Mouse (Mus musculus) thymus, postnatal 14 days (tissue): ENCODE results near the gene Olfr617.
"Not testable (repeated sequence)": the region's sequence is repeated elsewhere in the genome, so short reads cannot be mapped to it uniquely, and the experiment has no call there.

Experiments
- DNase-seq: peaks from one replicate; pipeline ENCODE4 v3.0.0; 2021

Olfr617 gene

GRCm38 (mm10) chr7:103572761-103573160, at the start of gene Olfr617:
TSS of gene Olfr617 (plus strand) at chr7:103573061.
- DNase-seq: no peak

DNA sequence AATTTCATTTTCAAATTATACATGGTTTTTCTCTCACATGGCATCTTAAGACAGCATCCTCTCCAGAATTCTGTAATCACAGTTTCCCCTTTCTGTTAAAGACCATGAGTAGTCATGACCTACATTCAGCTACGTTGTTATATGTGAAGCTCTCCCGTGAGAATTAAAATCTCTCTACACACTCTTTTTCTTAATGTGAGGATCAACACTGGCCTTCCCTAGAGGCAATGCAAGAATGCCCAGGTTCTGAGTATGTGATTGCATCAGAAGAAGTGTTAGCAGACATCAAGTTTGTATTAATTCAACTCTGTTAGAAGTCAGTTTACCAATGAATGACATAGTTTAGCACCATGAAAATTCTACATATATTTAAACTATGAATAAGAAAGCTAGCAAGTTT, 30.2 kb upstream of the Olfr617 start, which contains the start of gene Olfr612:
Olfr612 (minus strand) TSS at position 101 of the 400 bp plus-strand sequence.
- DNase-seq: not testable (repeated sequence)

DNA sequence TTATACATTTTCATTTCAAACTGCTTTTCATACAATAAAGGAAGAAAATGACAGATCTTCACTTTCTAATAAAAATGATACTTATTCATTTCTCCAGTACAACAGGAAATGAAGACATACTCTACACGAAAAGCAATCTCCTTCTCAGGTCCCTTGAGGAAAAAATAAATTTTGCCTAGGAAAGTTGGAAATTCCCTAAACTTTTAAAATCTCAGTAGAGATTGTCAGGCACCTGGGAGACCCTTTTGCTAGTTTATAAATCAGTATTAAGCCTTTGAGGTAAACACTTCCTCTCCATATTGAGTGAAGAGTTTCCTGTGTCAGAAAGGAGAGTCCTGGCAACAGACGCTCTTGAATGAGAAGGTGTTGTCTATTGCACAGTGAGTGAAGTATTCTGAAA, 25.1 kb upstream of the Olfr617 start, which contains the start of gene Olfr613:
Olfr613 (plus strand) TSS at position 301 of the 400 bp plus-strand sequence.
- no peak for DNase-seq

DNA sequence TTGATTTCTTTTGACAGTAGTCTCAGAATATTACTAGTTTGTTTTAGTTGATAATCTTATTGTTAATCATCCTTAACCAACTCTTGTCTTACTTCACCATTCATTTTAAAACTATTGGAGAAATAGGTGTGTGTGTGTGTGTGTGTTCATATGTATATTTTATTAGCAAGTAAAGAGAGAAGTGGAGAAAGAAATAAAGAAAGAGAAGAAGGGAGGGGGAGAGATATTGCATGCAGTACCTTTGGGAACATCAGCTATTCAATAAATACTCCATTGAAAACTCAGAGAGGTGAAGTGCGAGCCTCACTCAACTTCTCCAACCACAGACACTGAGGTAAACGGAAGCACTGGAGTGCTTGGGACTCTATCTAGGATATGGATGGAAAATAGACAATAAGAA, 17.1 kb upstream of the Olfr617 start, which contains the start of gene Olfr615:
Olfr615 (plus strand) TSS at position 301 of the 400 bp plus-strand sequence.
- DNase-seq: no peak

GRCm38 (mm10) chr7:103569043-103569442, 3.8 kb upstream of the Olfr617 start, which contains the start of gene Olfr616:
TSS of gene Olfr616 (minus strand) at chr7:103569143.
- no peak for DNase-seq

GRCm38 (mm10) chr7:103589803-103590202, 16.9 kb downstream of the Olfr617 start, which contains the start of gene Olfr618:
TSS of gene Olfr618 (plus strand) at chr7:103590103.
- no peak for DNase-seq

GRCm38 (mm10) chr7:103600275-103600674, 27.4 kb downstream of the Olfr617 start, which contains the start of gene Olfr619:
TSS of gene Olfr619 (plus strand) at chr7:103600575.
- no peak for DNase-seq

DNA sequence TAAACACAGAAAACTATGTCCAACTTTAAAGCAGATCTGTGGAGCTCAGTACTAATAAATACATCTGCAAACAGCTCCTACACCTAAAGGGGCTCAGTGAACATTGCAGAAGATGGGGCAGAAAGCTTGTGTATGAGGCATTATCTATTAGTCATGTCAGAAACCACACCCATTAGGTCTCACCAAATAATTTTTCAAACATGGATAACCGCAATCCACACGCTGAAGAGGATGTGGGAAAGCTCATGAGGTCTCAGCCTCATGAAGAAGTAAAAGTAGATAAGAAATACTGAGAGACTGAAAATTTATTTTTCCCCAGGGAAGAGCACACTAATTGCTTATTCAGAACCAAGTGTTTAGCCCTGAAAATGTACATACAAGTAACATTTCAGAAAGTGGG, 34.6 kb downstream of the Olfr617 start:
- no peak for DNase-seq

DNA sequence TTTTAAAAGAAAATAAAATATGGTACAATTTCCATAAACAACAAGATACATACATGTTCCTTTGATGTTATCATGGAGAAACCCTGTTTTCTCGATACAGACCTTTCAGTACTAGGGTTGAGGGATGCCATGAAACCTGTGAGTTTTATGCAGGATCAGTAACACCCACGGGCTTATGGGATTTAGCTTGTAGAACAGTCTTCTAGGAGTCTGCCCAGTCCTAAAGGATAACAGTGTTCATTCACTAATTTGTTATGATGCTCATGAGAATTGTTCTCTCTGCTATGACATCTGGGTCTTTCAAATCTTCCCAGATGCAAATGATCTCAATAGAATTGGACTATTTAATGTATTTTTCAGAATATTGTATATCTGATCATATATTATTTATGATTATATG, 39.6 kb downstream of the Olfr617 start, which contains the start of gene Olfr620:
Olfr620 (minus strand) TSS at position 101 of the 400 bp plus-strand sequence.
- no peak for DNase-seq
